Comparison of ENCODE assay signal across 7 mouse cellular contexts in the genomic region with DNA sequence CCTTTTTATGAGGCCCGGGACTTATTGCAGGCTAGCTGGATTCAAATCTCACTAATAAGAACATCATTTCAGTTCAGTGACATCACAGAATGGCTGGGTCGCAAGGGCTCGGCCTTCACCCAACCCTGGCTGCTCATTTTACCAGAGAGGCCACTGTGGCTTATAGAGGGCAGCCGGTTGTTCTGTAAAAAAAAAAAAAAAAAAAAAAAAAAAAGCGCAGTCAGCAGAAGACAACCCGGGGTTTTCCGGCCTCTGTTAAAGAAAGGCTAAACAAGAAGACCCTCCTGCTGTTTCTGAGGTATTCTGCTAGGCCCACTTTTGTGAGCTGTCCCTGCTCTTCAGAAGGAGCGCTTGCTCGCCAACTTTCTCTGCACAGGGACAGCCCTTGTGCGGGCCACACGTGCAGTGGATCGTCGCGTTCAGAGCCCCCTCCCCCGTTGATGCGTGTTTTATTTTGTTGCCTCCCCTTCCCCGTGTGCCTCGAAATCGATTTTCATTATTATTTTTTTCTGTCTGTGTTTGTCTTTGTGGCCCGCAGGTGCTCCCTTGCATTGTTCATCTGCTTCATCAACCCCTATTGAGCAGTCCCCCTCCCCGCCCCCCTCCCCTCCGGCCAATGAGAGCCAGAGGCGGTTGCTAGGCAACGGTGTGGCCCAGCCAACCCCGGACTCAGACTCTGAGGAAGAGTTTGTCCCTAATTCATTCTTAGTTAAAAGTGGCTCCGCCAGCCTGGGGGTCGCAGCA.
DNase-seq lines count a peak whose midpoint lies in the region; ATAC-seq and TF ChIP-seq lines count a peak whose summit lies in the region.

No protein-coding gene starts in this region.

- no peak for DNase-seq in lung, postnatal 36 days
- DNase-seq in forebrain, postnatal 0 days = peak; percentile 81
- DNase-seq in limb, embryonic 11.5 days (ENCODE audit: low spot score) = peak; percentile 82
- peak; percentile 44 for DNase-seq in ovary, postnatal 14 days (ENCODE audit: low spot score)
- DNase-seq in cerebellum, adult 11-12 months = no peak

- peak overlapping the region; percentile 29 for H3K4me3 ChIP-seq in lung, embryonic 16.5 days (ENCODE audit: low read length)
- peak overlapping the region; percentile 41 for H3K4me3 ChIP-seq in cortical plate, adult 2 months (ENCODE audit: insufficient read depth, low read length)
- H3K4me3 ChIP-seq in forebrain, postnatal 0 days (ENCODE audit: low read depth, low read length) = peak overlapping the region; percentile 31
- peak overlapping the region; percentile 42 for H3K4me3 ChIP-seq in limb, embryonic 11.5 days (ENCODE audit: low read depth, low read length)

- peak overlapping the region; percentile 64 for H3K4me2 ChIP-seq in lung, embryonic 16.5 days (ENCODE audit: low read depth, low read length)
- H3K4me2 ChIP-seq in forebrain, postnatal 0 days (ENCODE audit: low read depth) = peak overlapping the region; percentile 58
- peak overlapping the region; percentile 69 for H3K4me2 ChIP-seq in limb, embryonic 11.5 days (ENCODE audit: low read depth, severe bottlenecking)

- 3% methylated on average over 27 of the region's 27 CpGs for WGBS in lung, embryonic 16.5 days
- WGBS in forebrain, postnatal 0 days = 2% methylated on average over 27 of the region's 27 CpGs
- 2% methylated on average over 27 of the region's 27 CpGs for WGBS in limb, embryonic 11.5 days

- H3K27ac ChIP-seq in lung, embryonic 16.5 days (ENCODE audit: low read length) = no peak overlapping the region
- H3K27ac ChIP-seq in cortical plate, adult 2 months (ENCODE audit: insufficient read depth, low read length) = no peak overlapping the region
- no peak overlapping the region for H3K27ac ChIP-seq in forebrain, postnatal 0 days (ENCODE audit: low read depth, low read length)
- 0 out of 2 replicates have a peak overlapping the region, but pooled peaks have one; percentile 5 for H3K27ac ChIP-seq in limb, embryonic 11.5 days (replicated peaks; ENCODE audit: low read depth, low read length)

- no peak for TF ChIP-seq CTCF in cortical plate, adult 2 months (IDR thresholded peaks at IDR 0.05; ENCODE audit: extremely low read depth, insufficient read depth, low read length)
- TF ChIP-seq CTCF in forebrain, postnatal 0 days (IDR thresholded peaks at IDR 0.05; ENCODE audit: low read depth) = no peak

- H3K9ac ChIP-seq in lung, embryonic 16.5 days (ENCODE audit: low read length) = no peak overlapping the region
- no peak overlapping the region for H3K9ac ChIP-seq in forebrain, postnatal 0 days
- peak overlapping the region; percentile 47; the same call in 1 of the 2 replicates for H3K9ac ChIP-seq in limb, embryonic 11.5 days (ENCODE audit: low read length)

- H3K36me3 ChIP-seq in lung, embryonic 16.5 days (ENCODE audit: control insufficient read depth, insufficient read depth, low read length) = no peaks in the 10 kb centered on the region
- H3K36me3 ChIP-seq in forebrain, postnatal 0 days (ENCODE audit: insufficient read depth) = no peaks in the 10 kb centered on the region
- no peaks in the 10 kb centered on the region for H3K36me3 ChIP-seq in limb, embryonic 11.5 days (ENCODE audit: control insufficient read depth, insufficient read depth, low read length)

- peak; percentile 90 for ATAC-seq in lung, embryonic 16.5 days (ENCODE audit: low read depth)
- ATAC-seq in forebrain, postnatal 0 days = peak; percentile 91
- peak; percentile 92 for ATAC-seq in limb, embryonic 11.5 days (ENCODE audit: insufficient number of reproducible peaks, low FRiP score, low TSS enrichment, low read depth)

- no peaks in the 10 kb centered on the region; the same call in 1 of the 2 replicates for H3K27me3 ChIP-seq in lung, embryonic 16.5 days (ENCODE audit: control insufficient read depth, insufficient read depth, low read depth, low read length)
- no peaks in the 10 kb centered on the region for H3K27me3 ChIP-seq in forebrain, postnatal 0 days (ENCODE audit: insufficient read depth, low read length)
- H3K27me3 ChIP-seq in limb, embryonic 11.5 days (ENCODE audit: control insufficient read depth, insufficient read depth, low read length) = no peaks in the 10 kb centered on the region

- TF ChIP-seq POLR2A in cortical plate, adult 2 months (IDR thresholded peaks at IDR 0.05; ENCODE audit: extremely low read depth, insufficient read depth, low read length) = no peak

- H3K9me3 ChIP-seq in lung, embryonic 16.5 days (ENCODE audit: control insufficient read depth, low read length) = no peaks in the 10 kb centered on the region
- H3K9me3 ChIP-seq in forebrain, postnatal 0 days (ENCODE audit: low read length) = no peaks in the 10 kb centered on the region
- H3K9me3 ChIP-seq in limb, embryonic 11.5 days (ENCODE audit: control insufficient read depth, low read length) = no peaks in the 10 kb centered on the region

- peaks cover 9% of the 10 kb centered on the region; the same call in 1 of the 2 replicates for H3K4me1 ChIP-seq in lung, embryonic 16.5 days (replicated peaks; ENCODE audit: control insufficient read depth, insufficient read depth, low read length)
- H3K4me1 ChIP-seq in cortical plate, adult 2 months (ENCODE audit: control insufficient read depth, insufficient read depth, low read length) = peaks cover 4% of the 10 kb centered on the region; the same call in 1 of the 2 replicates
- H3K4me1 ChIP-seq in forebrain, postnatal 0 days (ENCODE audit: insufficient read depth) = peaks cover 6% of the 10 kb centered on the region; the same call in 1 of the 2 replicates
- peaks cover 30% of the 10 kb centered on the region for H3K4me1 ChIP-seq in limb, embryonic 11.5 days (ENCODE audit: control insufficient read depth, insufficient read depth, low read length)

Comparison
In these comparisons a context has a peak if more than half of its experiments do, and no peak if none do; other contexts are left out.
1. DNase-seq: peak in forebrain, postnatal 0 days (single experiment), limb, embryonic 11.5 days (single experiment) and ovary, postnatal 14 days (single experiment); none in lung, postnatal 36 days (single experiment) and cerebellum, adult 11-12 months (single experiment).
2. Peak in every context shown above with its lines, with median percentiles within 50 percentile points of each other: ATAC-seq, H3K4me2 ChIP-seq and H3K4me3 ChIP-seq.